Mouse (Mus musculus) kidney, adult 2 months (tissue): ENCODE measurements at regions not wholly inside any gene's neighbourhood (a gene's known extent, or its start where the extent isn't known, plus 50 kb on each side); places are given as distances from the start of the nearest gene placed in this dataset.
A peak's percentile ranks its signal among the peaks of the same experiment; 100 is the strongest.

Experiments used
- DNase-seq: peaks from one replicate; pipeline ENCODE4 v3.0.0; 2021
- H3K27ac ChIP-seq: fragments of 200-500 bp; 2 replicates; pipeline ENCODE4 v1.5.1; 2012; ENCODE audit warnings: low read depth, low read length, control low read depth, inconsistent platforms; ENCODE audit not compliant: insufficient read depth
- H3K27me3 ChIP-seq: fragments of 200-500 bp; replicated peaks from 2 replicates; pipeline ENCODE4 v1.6.1; 2012; ENCODE audit warnings: mild to moderate bottlenecking, moderate library complexity, low read length, inconsistent platforms; ENCODE audit not compliant: control insufficient read depth, insufficient read depth
- H3K36me3 ChIP-seq: fragments of 200-500 bp; 2 replicates; pipeline ENCODE4 v1.6.1; 2012; ENCODE audit warnings: mild to moderate bottlenecking, moderate library complexity, low read length, inconsistent platforms; ENCODE audit not compliant: control insufficient read depth, insufficient read depth
- H3K4me1 ChIP-seq: fragments of 200-500 bp; 2 replicates; pipeline ENCODE4 v1.6.1; 2011; ENCODE audit warnings: low read length; ENCODE audit not compliant: control insufficient read depth, insufficient read depth
- H3K4me3 ChIP-seq: fragments of 200-500 bp; 2 replicates; pipeline ENCODE4 v1.5.1; 2011; ENCODE audit warnings: mild to moderate bottlenecking, low read depth, low read length, control low read depth; ENCODE audit not compliant: insufficient read depth
- CTCF ChIP-seq: fragments of 200-500 bp; conservative IDR thresholded peaks from 2 replicates; pipeline ENCODE4 v1.5.1; 2011; ENCODE audit warnings: low read depth, mild to moderate bottlenecking, control low read depth, low read length, moderate library complexity, mixed read lengths; ENCODE audit not compliant: insufficient read depth, insufficient read length
- POLR2A ChIP-seq: fragments of 200-500 bp; IDR thresholded peaks from one replicate; pipeline ENCODE4 v1.6.1; 2011; ENCODE audit warnings: low read depth, low read length, control low read depth
- WGBS: fragments of 180-500 bp; shearing (Covaris S2); methylation state at CpG from one replicate; pipeline ENCODE4 v1.1.7; 2018; 5-methylcytosine and 5-hydroxymethylcytosine counted together

DNA sequence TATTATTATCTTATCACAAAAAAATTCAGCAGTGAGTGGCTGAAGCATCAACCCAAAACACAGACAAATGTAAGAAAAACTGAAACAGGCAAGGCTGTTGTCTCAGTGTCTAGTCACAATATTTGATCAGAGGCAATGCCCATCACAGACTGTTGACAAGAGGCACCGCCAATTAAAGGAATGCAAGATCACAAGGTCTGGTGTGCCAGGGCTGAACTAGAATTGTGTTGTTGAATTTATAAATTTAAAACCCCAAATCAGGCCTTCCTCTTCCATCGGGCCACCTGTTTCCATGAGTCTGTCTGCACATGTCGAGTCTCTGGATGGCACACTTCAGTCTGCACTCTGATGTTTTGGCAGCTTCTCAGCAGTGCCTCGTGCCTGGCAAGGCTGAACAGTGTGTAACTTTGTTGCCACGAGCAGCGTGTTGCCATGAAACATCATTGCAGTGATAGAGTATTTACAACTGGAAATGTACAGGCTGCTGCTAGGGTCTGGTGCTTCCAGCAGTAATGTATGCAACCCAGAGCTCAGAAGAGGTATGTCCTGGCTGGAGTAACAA lies 91.9 kb downstream of the Gm10604 start:
- no peak for DNase-seq
- Histone ChIP-seq H3K27me3 (no peaks in the 10 kb centered on the region), H3K36me3 (no peaks in the 10 kb centered on the region), H3K4me3 (no peak overlapping the region), H3K4me1 (no peaks in the 10 kb centered on the region), H3K27ac (no peak overlapping the region)
- 78% methylated on average over 6 of the region's 6 CpGs for WGBS
- no peak for TF ChIP-seq POLR2A
- no peak for TF ChIP-seq CTCF

DNA sequence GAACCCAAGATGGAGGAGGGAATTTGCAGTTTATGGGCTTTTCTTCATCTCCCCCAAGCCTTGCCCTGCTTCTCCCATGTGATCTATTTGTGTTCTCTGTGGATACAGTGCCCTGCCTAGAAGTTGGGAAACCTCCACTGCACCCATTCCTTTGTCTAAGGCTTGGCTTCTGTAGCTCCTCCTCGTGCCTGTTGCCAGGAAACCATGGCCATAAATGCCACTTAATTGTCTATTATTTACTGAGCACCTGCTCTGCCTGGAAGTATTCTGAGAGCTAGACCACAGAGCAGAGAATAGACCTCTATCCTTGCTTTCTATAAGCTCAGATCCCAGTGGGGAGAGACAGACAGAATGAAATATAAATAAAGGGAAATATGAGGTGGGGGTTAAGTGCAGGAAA lies 93.7 kb downstream of the Gm10604 start:
- no peak for DNase-seq
- H3K27me3 ChIP-seq: no peaks in the 10 kb centered on the region
- 15% methylated on average over 1 of the region's 1 CpGs for WGBS

GRCm38 (mm10) chr4:11885499-11885898 lies 95.6 kb downstream of the Gm10604 start:
- Histone ChIP-seq H3K4me3 (no peak overlapping the region), H3K4me1 (no peaks in the 10 kb centered on the region), H3K27ac (no peak overlapping the region), H3K27me3 (no peaks in the 10 kb centered on the region), H3K36me3 (no peaks in the 10 kb centered on the region)
- peak; percentile 21 for DNase-seq
- 79% methylated on average over 4 of the region's 4 CpGs for WGBS
- TF ChIP-seq CTCF: no peak
- no peak for TF ChIP-seq POLR2A

More for the DNA sequence above, 93.7 kb downstream of the Gm10604 start:
- TF ChIP-seq CTCF: no peak
- TF ChIP-seq POLR2A: no peak
- no peak overlapping the region for H3K4me3 ChIP-seq
- H3K27ac ChIP-seq: no peak overlapping the region
- no peaks in the 10 kb centered on the region for H3K36me3 ChIP-seq
- no peaks in the 10 kb centered on the region for H3K4me1 ChIP-seq

- Histone ChIP-seq H3K36me3 (no peaks in the 10 kb centered on the region), H3K27ac (no peak overlapping the region), H3K4me3 (no peak overlapping the region), H3K4me1 (no peaks in the 10 kb centered on the region), H3K27me3 (no peaks in the 10 kb centered on the region)
- TF ChIP-seq CTCF: no peak
- no peak for TF ChIP-seq POLR2A
- WGBS: 48% methylated on average over 7 of the region's 7 CpGs
- no peak for DNase-seq
Observed at GRCm38 (mm10) chr4:11884818-11885217, 96.2 kb downstream of the Gm10604 start.

DNA sequence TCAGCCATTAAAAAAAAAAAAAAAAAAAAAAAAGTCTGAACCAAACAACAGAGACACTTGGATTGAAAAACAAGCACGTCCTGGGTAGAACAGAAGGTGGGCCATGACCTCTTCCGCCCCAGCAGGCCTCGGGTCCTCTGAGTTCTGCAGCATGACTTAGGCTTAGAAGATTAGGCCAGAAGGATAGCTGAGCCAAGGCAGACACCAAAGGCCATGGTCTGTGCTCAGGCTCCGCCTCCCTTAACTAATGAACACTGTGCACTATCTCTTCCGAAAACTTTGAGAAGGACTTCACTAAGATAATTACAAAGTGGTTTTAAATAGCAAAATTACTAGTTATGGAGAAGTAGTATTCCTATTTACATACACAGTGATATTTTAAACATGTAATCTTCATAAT lies 97.8 kb downstream of the Gm10604 start:
- H3K4me1 ChIP-seq: no peaks in the 10 kb centered on the region
- no peak overlapping the region for H3K27ac ChIP-seq
- 59% methylated on average over 5 of the region's 5 CpGs for WGBS
- H3K36me3 ChIP-seq: no peaks in the 10 kb centered on the region
- DNase-seq: no peak
- no peaks in the 10 kb centered on the region for H3K27me3 ChIP-seq
- no peak overlapping the region for H3K4me3 ChIP-seq
- TF ChIP-seq POLR2A (no peak), CTCF (no peak)

DNA sequence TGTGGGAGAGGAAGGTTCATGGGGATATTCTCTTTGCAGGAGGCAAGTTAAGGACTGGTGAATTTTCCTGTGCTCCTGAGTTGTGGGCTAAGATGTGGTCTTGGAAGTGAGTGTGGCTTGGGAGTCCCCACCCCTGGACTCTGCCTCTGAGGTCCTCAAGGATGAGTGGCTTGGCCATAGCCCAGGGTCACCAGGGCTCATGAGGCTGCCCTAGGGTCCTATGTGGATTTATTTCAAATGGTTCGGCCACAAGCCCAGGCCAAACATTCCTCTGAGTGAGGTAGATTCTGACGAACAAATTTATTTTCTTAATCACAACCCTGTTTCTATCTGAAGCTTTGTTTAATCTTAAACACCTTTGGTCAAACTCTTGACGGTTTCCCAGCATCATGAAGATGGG lies 98.4 kb downstream of the Gm10604 start:
- Histone ChIP-seq H3K4me3 (no peak overlapping the region), H3K27me3 (no peaks in the 10 kb centered on the region), H3K27ac (no peak overlapping the region), H3K36me3 (no peaks in the 10 kb centered on the region), H3K4me1 (no peaks in the 10 kb centered on the region)
- no peak for TF ChIP-seq CTCF
- no peak for TF ChIP-seq POLR2A
- no peak for DNase-seq
- 88% methylated on average over 3 of the region's 3 CpGs for WGBS

- no peak overlapping the region for H3K4me3 ChIP-seq
- H3K36me3 ChIP-seq: no peaks in the 10 kb centered on the region
- no peak for DNase-seq
- TF ChIP-seq POLR2A: no peak
- no peak for TF ChIP-seq CTCF
- no peaks in the 10 kb centered on the region for H3K4me1 ChIP-seq
- H3K27me3 ChIP-seq: no peaks in the 10 kb centered on the region
- H3K27ac ChIP-seq: no peak overlapping the region
- WGBS: 71% methylated on average over 6 of the region's 6 CpGs
Observed at GRCm38 (mm10) chr4:11878638-11879037, 102.4 kb downstream of the Gm10604 start.

GRCm38 (mm10) chr4:11877945-11878344 lies 103.1 kb downstream of the Gm10604 start:
- Histone ChIP-seq H3K4me1 (no peaks in the 10 kb centered on the region), H3K36me3 (no peaks in the 10 kb centered on the region)
- TF ChIP-seq CTCF (no peak), POLR2A (no peak)

More at GRCm38 (mm10) chr4:11877945-11878344, 103.1 kb downstream of the Gm10604 start:
- DNase-seq: no peak
- Histone ChIP-seq H3K27me3 (no peaks in the 10 kb centered on the region), H3K27ac (no peak overlapping the region), H3K4me3 (no peak overlapping the region)
- WGBS: 96% methylated on average over 4 of the region's 4 CpGs
